Mouse (Mus musculus) stomach, embryonic 16.5 days (tissue): Measurements from ENCODE around the gene Glg1. TPM values are rescaled to one million over a fixed set of nuclear protein-coding genes. Genes with fewer than 3 reads are reported as not detected.
"Not testable (repeated sequence)": the region's sequence is repeated elsewhere in the genome, so short reads cannot be mapped to it uniquely, and the experiment has no call there.

Experiments used
- ATAC-seq: fragments of 200-750 bp; cut with Nextera tagmentation; 2 replicates; pipeline ENCODE4 v1.8.0; 2017; ENCODE audit warnings: moderate number of reproducible peaks, moderate TSS enrichment; ENCODE audit not compliant: insufficient read depth, low FRiP score
- H3K27ac ChIP-seq: fragments of 300-500 bp; sonication (generic); 2 replicates; pipeline ENCODE4 v1.5.1; 2014; ENCODE audit warnings: low read length
- H3K27me3 ChIP-seq: fragments of 300-500 bp; sonication (generic); 2 replicates; pipeline ENCODE4 v1.6.1; 2014; ENCODE audit warnings: low read length, control low read depth, mixed read lengths; ENCODE audit not compliant: control insufficient read depth, insufficient read depth
- H3K36me3 ChIP-seq: fragments of 300-500 bp; sonication (generic); 2 replicates; pipeline ENCODE4 v1.6.1; 2014; ENCODE audit warnings: low read length; ENCODE audit not compliant: control insufficient read depth, insufficient read depth
- H3K4me1 ChIP-seq: fragments of 300-500 bp; sonication (generic); 2 replicates; pipeline ENCODE4 v1.6.1; 2014; ENCODE audit warnings: low read length, control low read depth, mixed read lengths; ENCODE audit not compliant: control insufficient read depth, insufficient read depth
- H3K4me2 ChIP-seq: fragments of 300-500 bp; sonication (generic); 2 replicates; pipeline ENCODE4 v1.6.1; 2014; ENCODE audit warnings: low read depth, low read length, mixed read lengths
- H3K4me3 ChIP-seq: fragments of 300-500 bp; sonication (generic); replicated peaks from 2 replicates; pipeline ENCODE4 v1.5.1; 2014; ENCODE audit warnings: mild to moderate bottlenecking, low read length
- H3K9ac ChIP-seq: fragments of 300-500 bp; sonication (generic); 2 replicates; pipeline ENCODE4 v1.6.1; 2014; ENCODE audit warnings: low read length
- H3K9me3 ChIP-seq: fragments of 300-500 bp; sonication (generic); replicated peaks from 2 replicates; pipeline ENCODE4 v1.6.1; 2016; ENCODE audit warnings: low read length, control low read depth; ENCODE audit not compliant: control insufficient read depth
- WGBS: fragments of 180-500 bp; shearing (Covaris S2); extraction: QIAGEN DNeasy Blood & Tissue Kit; methylation state at CpG from one replicate; pipeline ENCODE4 v1.1.7; 2014; 5-methylcytosine and 5-hydroxymethylcytosine counted together
- polyA plus RNA-seq: library from polyadenylated mRNA; unstranded; fragments of >200 nt; fragmentation: Nextera tagmentation; extraction: Ambion mirVana; gene quantifications from 2 replicates; pipeline ENCODE4 v1.2.1, GENCODE M21; 2015

The Glg1 gene
- polyA plus RNA-seq, 1 experiment from 2014 or later: 53.9 TPM

DNA sequence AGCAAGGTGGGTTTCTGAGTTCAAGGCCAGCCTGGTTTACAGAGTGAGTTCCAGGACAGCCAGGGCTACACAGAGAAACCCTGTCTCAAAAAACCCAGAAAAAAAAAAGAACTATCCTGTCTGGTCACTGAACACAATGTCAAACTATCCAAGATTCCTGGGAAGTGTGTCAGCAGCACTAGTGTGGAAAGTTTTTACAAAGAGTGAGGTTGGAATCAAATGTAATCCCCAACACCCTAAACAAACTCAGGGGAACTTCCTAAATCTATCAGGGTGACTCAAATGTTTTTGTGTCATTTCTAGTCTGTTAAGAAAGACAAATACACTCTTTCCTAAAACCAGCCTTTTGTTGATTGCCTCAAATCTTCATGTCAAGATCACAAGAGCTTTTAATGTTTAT lies 62.8 kb downstream of the Glg1 start:
- ATAC-seq: no peak
- no peak overlapping the region for H3K4me3 ChIP-seq
- no peaks in the 10 kb centered on the region for H3K9me3 ChIP-seq
- no peaks in the 10 kb centered on the region for H3K4me1 ChIP-seq
- H3K4me2 ChIP-seq: no peak overlapping the region
- H3K27me3 ChIP-seq: no peaks in the 10 kb centered on the region
- no peak overlapping the region for H3K9ac ChIP-seq
- no peaks in the 10 kb centered on the region for H3K36me3 ChIP-seq
- H3K27ac ChIP-seq: no peak overlapping the region

DNA sequence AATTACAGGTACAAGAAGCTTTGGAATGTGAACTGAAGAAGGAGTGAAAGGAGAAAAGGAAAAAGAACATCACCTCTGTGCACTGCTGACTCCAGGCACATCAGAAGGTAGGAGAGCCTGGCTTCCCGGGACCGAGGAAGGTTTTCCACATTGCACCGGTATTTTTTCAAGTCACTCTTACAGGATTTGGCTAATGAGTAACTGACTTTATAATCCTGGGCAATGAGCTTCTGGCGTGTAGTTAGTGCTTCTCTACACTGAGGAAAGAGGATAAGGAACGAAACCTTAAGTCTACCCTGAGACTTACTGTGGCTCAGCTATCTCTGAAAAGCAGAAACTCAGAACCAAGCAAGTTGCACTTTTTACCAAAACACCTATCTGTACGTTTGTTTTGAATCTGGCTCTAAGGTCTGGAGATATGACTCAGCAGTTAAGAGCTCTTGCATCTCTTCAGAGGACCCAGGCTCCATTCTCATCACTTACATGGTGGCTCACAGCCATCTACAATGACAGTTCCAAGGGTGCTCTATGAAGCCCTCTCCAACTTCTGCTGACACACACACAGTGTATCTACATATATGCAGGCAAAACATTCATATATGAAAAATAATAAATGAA lies 70.3 kb downstream of the Glg1 start:
- no peaks in the 10 kb centered on the region for H3K27me3 ChIP-seq
- WGBS: 68% methylated on average over 6 of the region's 6 CpGs
- H3K4me2 ChIP-seq: no peak overlapping the region
- no peaks in the 10 kb centered on the region for H3K9me3 ChIP-seq
- no peaks in the 10 kb centered on the region for H3K4me1 ChIP-seq
- H3K4me3 ChIP-seq: no peak overlapping the region
- H3K27ac ChIP-seq: no peak overlapping the region
- peaks cover 6% of the 10 kb centered on the region; the same call in 1 of the 2 replicates for H3K36me3 ChIP-seq
- no peak for ATAC-seq
- no peak overlapping the region for H3K9ac ChIP-seq

DNA sequence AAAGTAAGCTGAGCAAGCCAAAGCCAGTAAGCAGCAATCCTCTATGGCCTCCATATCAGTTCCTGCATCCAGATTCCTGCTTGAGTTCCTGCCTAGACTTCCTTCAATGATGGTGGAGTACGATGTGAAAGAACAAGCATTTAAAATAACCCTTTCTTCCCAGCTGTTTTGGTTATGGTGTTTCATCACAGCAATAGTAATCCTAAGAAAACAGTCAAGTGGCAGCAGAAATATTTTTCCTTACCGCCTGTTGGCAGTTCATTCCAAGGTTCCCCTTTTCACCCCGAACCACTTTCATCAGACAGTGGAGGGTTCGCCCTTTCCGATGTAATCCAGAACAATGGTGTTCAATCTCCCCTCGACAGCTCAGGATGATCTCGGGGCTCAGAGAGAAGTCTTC lies 71.5 kb downstream of the Glg1 start:
- no peak overlapping the region for H3K4me2 ChIP-seq
- H3K4me1 ChIP-seq: no peaks in the 10 kb centered on the region
- H3K9ac ChIP-seq: no peak overlapping the region
- H3K27ac ChIP-seq: no peak overlapping the region
- no peaks in the 10 kb centered on the region for H3K9me3 ChIP-seq
- H3K27me3 ChIP-seq: no peaks in the 10 kb centered on the region
- peaks cover 12% of the 10 kb centered on the region for H3K36me3 ChIP-seq
- ATAC-seq: no peak
- H3K4me3 ChIP-seq: no peak overlapping the region
- 91% methylated on average over 7 of the region's 7 CpGs for WGBS

DNA sequence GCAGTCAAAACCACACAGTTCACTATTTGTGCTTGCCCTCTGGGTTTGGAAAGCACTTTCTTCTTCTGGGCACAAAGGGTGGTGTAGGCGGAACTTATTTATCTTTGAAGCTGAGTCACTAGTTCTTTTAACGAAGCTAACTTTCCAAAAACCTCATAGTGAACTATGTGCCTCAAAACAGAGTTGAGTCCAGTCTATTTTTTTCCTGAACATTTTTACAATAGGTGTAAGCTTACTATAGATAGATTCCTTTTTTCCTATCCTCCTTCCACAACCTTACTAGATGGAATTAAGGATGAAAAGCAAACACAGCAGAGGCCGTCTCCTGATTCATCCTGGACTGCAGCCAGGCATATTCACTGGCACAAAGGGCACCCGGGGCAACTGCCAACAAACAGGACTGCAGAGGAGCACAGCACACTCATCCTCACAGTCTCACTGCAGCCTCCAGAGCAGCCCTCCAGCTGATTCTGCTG lies 73.5 kb downstream of the Glg1 start:
- Histone ChIP-seq H3K27ac (no peak overlapping the region), H3K9ac (no peak overlapping the region), H3K4me3 (no peak overlapping the region), H3K36me3 (peaks cover 22% of the 10 kb centered on the region), H3K4me1 (no peaks in the 10 kb centered on the region), H3K4me2 (no peak overlapping the region), H3K9me3 (no peaks in the 10 kb centered on the region), H3K27me3 (no peaks in the 10 kb centered on the region)
- ATAC-seq: no peak
- WGBS: 52% methylated on average over 4 of the region's 4 CpGs

DNA sequence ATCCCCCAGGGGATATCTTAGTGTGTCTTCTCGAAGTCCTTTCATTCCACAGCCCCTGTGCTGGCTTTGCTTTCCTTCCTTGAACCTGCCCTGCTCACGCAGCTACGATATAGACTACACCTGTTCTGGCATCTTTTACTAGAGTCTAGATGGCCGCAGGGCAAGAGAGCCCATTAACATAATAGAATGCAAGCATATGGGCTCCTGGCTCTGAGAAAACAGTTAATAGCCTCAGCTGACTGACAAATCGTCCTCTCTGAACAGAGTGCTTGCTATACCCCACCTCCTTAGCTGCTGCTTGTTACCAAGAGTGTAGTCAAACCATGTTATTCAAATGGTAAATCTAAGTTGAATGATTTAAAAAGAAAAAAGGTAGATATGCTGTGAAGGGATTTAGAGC lies 87.4 kb downstream of the Glg1 start:
- H3K9ac ChIP-seq: no peak overlapping the region
- no peaks in the 10 kb centered on the region for H3K4me1 ChIP-seq
- whole genome bisulfite sequencing: 87% methylated on average over 5 of the region's 5 CpGs
- H3K27me3 ChIP-seq: no peaks in the 10 kb centered on the region
- H3K27ac ChIP-seq: no peak overlapping the region
- no peaks in the 10 kb centered on the region for H3K9me3 ChIP-seq
- H3K4me3 ChIP-seq: no peak overlapping the region
- ATAC-seq: no peak
- no peak overlapping the region for H3K4me2 ChIP-seq
- peaks cover 15% of the 10 kb centered on the region; the same call in 1 of the 2 replicates for H3K36me3 ChIP-seq

DNA sequence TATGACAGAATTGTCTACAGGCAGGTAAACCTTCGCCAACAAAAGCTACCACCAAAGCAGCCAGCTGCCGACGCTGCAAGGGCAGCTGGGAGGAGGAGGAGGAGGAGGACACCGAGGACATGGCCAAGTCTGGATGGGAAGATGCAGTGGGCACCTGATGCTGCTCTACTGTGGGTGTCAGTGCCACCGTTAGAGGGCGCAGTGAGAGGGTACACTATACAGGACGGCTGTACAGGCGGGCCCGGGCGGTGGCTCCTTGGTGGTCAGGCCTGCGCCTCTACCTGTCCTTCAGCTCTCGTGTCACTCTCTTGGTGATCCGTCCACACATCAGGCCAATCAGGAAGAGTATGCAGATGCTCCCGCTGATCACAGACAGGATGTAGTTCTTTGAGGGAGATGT lies 101.4 kb downstream of the Glg1 start:
- no peaks in the 10 kb centered on the region for H3K9me3 ChIP-seq
- ATAC-seq: peak; percentile 37; the same call in 1 of the 2 replicates
- no peak overlapping the region for H3K4me2 ChIP-seq
- H3K36me3 ChIP-seq: peaks cover 22% of the 10 kb centered on the region; the same call in 1 of the 2 replicates
- H3K27ac ChIP-seq: no peak overlapping the region
- H3K27me3 ChIP-seq: no peaks in the 10 kb centered on the region
- no peaks in the 10 kb centered on the region for H3K4me1 ChIP-seq
- WGBS: 51% methylated on average over 14 of the region's 14 CpGs
- H3K9ac ChIP-seq: no peak overlapping the region
- H3K4me3 ChIP-seq: no peak overlapping the region

DNA sequence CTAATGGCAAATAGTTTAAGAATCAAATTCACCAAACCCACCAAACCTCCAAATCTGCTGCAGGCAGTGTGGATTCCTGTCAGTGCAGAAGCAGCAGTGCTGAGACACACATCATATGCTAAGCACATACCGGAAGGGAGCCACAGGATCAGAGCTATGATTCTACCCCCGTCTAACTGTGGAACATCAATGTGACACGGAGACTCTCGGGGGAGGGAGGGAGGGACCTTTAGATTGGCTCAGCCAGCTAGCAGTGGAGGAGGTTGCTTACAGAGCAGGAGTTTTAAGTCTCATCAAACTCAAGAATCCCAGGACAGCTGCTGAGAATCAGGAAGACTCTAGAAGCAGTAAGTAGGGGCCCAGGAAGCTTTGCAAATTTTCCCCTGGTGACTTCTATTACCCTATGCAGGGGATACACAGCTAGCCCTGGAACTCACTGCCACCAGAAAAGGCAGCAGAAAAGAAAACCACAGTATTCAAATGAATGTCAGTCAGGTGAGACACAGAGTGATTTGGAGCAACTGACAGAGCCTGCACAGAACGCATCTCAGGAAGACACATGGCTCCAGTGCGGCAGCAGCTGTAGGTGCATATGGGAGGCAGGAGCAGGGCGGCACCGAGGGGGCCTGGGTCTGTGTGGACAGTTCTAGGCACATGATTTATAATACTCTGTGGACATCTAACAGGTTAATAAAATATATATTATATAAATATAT lies 103.1 kb downstream of the Glg1 start:
- no peak overlapping the region for H3K4me3 ChIP-seq
- H3K9me3 ChIP-seq: no peaks in the 10 kb centered on the region
- H3K9ac ChIP-seq: no peak overlapping the region
- H3K4me2 ChIP-seq: no peak overlapping the region
- H3K4me1 ChIP-seq: no peaks in the 10 kb centered on the region
- ATAC-seq: no peak
- 84% methylated on average over 8 of the region's 8 CpGs for WGBS
- H3K27me3 ChIP-seq: no peaks in the 10 kb centered on the region
- H3K36me3 ChIP-seq: peaks cover 16% of the 10 kb centered on the region; the same call in 1 of the 2 replicates
- no peak overlapping the region for H3K27ac ChIP-seq

DNA sequence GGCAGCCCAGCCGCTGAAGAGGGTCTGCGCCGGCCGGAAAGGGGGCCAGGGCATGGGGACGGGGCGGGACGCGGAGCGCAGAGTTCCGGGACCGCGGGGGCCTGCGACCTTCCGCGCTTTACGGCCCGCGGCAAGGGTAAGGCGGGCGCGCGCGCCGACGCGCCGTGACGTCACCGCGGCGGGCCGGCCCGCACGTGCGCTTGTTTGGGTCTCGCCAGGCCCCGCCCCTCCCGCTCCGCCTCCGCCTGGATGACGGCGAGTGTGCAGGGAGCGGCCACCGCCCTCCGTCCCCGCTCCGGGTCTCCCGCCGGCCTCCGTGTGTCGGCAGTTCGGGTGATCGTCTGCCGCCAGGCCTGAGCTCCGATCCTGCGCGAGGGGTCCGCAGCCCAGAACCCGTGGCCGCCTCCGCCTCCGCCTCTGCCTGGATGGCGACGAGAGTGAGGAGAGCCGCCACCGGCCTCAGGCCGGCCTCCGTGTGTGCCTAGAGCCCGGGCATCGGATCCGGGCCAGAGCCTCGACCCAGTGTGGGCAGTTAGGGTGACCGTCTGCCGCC lies 113.5 kb downstream of the Glg1 start:
- H3K4me1 ChIP-seq, H3K27me3 ChIP-seq, H3K36me3 ChIP-seq, H3K9me3 ChIP-seq, H3K27ac ChIP-seq: not testable (repeated sequence)
- peak; percentile 94 for ATAC-seq
- Histone ChIP-seq H3K4me2 (peak overlapping the region; percentile 92), H3K4me3 (peak overlapping the region; percentile 72), H3K9ac (peak overlapping the region; percentile 85)
- WGBS: under 1% methylated on average over 74 of the region's 74 CpGs

DNA sequence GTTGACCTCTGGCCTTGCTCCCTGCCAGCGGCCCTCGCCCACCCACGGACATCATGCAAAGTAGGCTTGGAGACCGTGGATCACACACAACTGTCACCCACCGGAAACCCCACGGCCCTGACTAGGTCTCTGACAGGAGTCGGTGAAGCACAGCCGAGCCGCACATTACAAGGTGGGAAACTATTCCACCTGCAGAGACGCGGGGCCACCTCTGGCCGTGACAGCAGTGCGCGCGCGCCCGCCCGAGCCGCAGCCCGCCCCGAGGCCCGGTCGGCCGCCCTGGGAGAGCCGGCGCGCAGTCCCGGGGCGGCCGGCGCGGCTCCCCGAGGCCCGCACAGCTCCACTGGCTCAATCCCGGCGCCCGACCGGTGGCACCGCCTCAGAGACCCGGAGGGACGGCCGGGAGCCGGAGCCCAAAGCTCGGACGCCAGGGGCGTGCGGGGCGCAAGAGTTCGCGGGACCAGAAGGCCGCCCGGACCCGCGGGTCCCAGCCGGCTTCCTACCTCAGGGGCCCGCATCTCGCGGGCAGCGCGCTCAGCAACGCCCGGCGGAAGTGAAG lies 114.0 kb downstream of the Glg1 start:
- H3K9me3 ChIP-seq, H3K27ac ChIP-seq, H3K4me1 ChIP-seq, H3K27me3 ChIP-seq, ATAC-seq, H3K36me3 ChIP-seq: not testable (repeated sequence)
- Histone ChIP-seq H3K4me3 (peak overlapping the region; percentile 72), H3K4me2 (peak overlapping the region; percentile 79), H3K9ac (peak overlapping the region; percentile 76)
- 0% methylated on average over 49 of the region's 63 CpGs for WGBS
